ENCODE assay signal across 8 mouse cellular contexts in the genomic region with DNA sequence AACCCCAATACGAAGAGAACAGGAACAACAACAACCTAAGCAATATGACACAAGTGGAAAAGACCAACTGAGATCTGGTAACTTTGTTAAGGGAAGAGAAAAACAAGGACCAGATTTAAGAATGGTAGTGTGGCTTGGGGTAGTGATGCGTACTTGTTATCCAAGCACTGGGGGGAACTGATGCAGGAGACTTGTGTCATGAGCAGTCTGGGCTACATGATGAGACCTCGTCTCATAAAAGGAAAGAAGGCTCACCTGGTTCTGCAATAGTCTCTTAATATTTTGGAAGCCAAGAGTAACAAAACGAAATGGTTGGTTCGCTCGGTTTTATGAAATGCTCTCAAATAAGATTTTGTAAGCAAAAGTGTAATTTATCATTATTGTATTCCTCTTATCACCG. TPM values are rescaled to one million over a fixed set of nuclear protein-coding genes. Genes with fewer than 3 reads are reported as not detected.
DNase-seq lines count a peak whose midpoint lies in the region; ATAC-seq and TF ChIP-seq lines count a peak whose summit lies in the region.

No protein-coding gene starts in this region.

- H3K4me3 ChIP-seq in heart, adult 2 months: peak overlapping the region; percentile 68
- H3K4me3 ChIP-seq in C2C12 (ENCODE audit: insufficient read depth, poor library complexity, severe bottlenecking): peak overlapping the region; percentile 34
- H3K4me3 ChIP-seq in forebrain, embryonic 15.5 days: peak overlapping the region; percentile 49
- H3K4me3 ChIP-seq in liver, embryonic 15.5 days (replicated peaks): peak overlapping the region; percentile 75

- TF ChIP-seq POLR2A in heart, adult 2 months (IDR thresholded peaks at IDR 0.05; ENCODE audit: insufficient read depth, low read depth, low read length): no peak

- H3K9ac ChIP-seq in heart, adult 2 months (ENCODE audit: low read depth, low read length): no peak overlapping the region
- peak overlapping the region; percentile 63 for H3K9ac ChIP-seq in forebrain, embryonic 15.5 days (replicated peaks)
- H3K9ac ChIP-seq in liver, embryonic 15.5 days: peak overlapping the region; percentile 77

- peak overlapping the region; percentile 73 for H3K4me2 ChIP-seq in forebrain, embryonic 15.5 days (replicated peaks)
- H3K4me2 ChIP-seq in liver, embryonic 15.5 days: peak overlapping the region; percentile 76

- ATAC-seq in forebrain, embryonic 15.5 days (replicated peaks): no peak
- ATAC-seq in liver, embryonic 15.5 days (ENCODE audit: insufficient read depth): no peak

- peaks cover 2% of the 10 kb centered on the region for H3K79me2 ChIP-seq in heart, adult 2 months (replicated peaks; ENCODE audit: control insufficient read depth, insufficient read depth, low read length)
- H3K79me2 ChIP-seq in C2C12 (ENCODE audit: control insufficient read depth, insufficient read depth): no peaks in the 10 kb centered on the region

- intact Hi-C loops in heart, adult 2 months (cut with DNase I): loop anchor here (2.0 kb wide), 1 partner anchor 45 kb away; the partner anchor contains the start of gene Coa4
- intact Hi-C loops in heart, postnatal 36 days (cut with DNase I): loop anchor here (5.0 kb wide), 1 partner anchor 45 kb away; the partner anchor contains the start of gene Coa4
- intact Hi-C loops in left cerebral cortex, postnatal 36 days (cut with DNase I): no loop called here

- peaks cover 1% of the 10 kb centered on the region for H3K4me1 ChIP-seq in heart, adult 2 months (ENCODE audit: control insufficient read depth, insufficient read depth, low read length)
- H3K4me1 ChIP-seq in forebrain, embryonic 15.5 days: peaks cover 11% of the 10 kb centered on the region
- H3K4me1 ChIP-seq in liver, embryonic 15.5 days (replicated peaks): peaks cover 27% of the 10 kb centered on the region

- H3K36me3 ChIP-seq in heart, adult 2 months (ENCODE audit: control insufficient read depth, insufficient read depth, low read length): peaks cover 2% of the 10 kb centered on the region
- H3K36me3 ChIP-seq in C2C12 (ENCODE audit: control insufficient read depth, insufficient read depth): no peaks in the 10 kb centered on the region
- no peaks in the 10 kb centered on the region for H3K36me3 ChIP-seq in forebrain, embryonic 15.5 days
- H3K36me3 ChIP-seq in liver, embryonic 15.5 days (replicated peaks): no peaks in the 10 kb centered on the region

- H3K27me3 ChIP-seq in heart, adult 2 months (ENCODE audit: control insufficient read depth, insufficient read depth, low read length): no peaks in the 10 kb centered on the region
- no peaks in the 10 kb centered on the region for H3K27me3 ChIP-seq in C2C12 (ENCODE audit: control insufficient read depth, insufficient read depth, insufficient read length)
- H3K27me3 ChIP-seq in forebrain, embryonic 15.5 days: no peaks in the 10 kb centered on the region
- no peaks in the 10 kb centered on the region for H3K27me3 ChIP-seq in liver, embryonic 15.5 days

- H3ac ChIP-seq in C2C12 (ENCODE audit: control insufficient read depth, insufficient read length, low read depth): no peak overlapping the region

- WGBS in heart, adult 2 months: 37% methylated on average over 7 of the region's 7 CpGs
- 39% methylated on average over 7 of the region's 7 CpGs for WGBS in forebrain, embryonic 15.5 days
- 38% methylated on average over 7 of the region's 7 CpGs for WGBS in liver, embryonic 15.5 days (ENCODE audit: insufficient replicate concordance)

- no peaks in the 10 kb centered on the region for H3K79me3 ChIP-seq in C2C12 (ENCODE audit: low read depth)

- no peaks in the 10 kb centered on the region for H3K9me3 ChIP-seq in forebrain, embryonic 15.5 days
- no peaks in the 10 kb centered on the region for H3K9me3 ChIP-seq in liver, embryonic 15.5 days (replicated peaks)

- no peak for TF ChIP-seq CTCF in heart, adult 2 months (IDR thresholded peaks at IDR 0.05)
- no peak for TF ChIP-seq CTCF in C2C12 (IDR thresholded peaks at IDR 0.05; ENCODE audit: control insufficient read depth, insufficient read depth, insufficient read length)

- H3K27ac ChIP-seq in heart, adult 2 months: peak overlapping the region; percentile 97
- peak overlapping the region; percentile 95 for H3K27ac ChIP-seq in forebrain, embryonic 15.5 days (replicated peaks)
- peak overlapping the region; percentile 20; the same call in 1 of the 2 replicates for H3K27ac ChIP-seq in liver, embryonic 15.5 days (replicated peaks)

- no peak for TF ChIP-seq EP300 in heart, adult 2 months (IDR thresholded peaks at IDR 0.05; ENCODE audit: insufficient read depth, low read depth, low read length)

- DNase-seq in heart, adult 2 months: no peak
- no peak for DNase-seq in heart, postnatal 36 days
- no peak for DNase-seq in Muller cell, postnatal 12 days (ENCODE audit: inconsistent ontology term)
- DNase-seq in left cerebral cortex, postnatal 36 days (ENCODE audit: low spot score in 2 of 2): no peak
- no peak for DNase-seq in cerebellum, postnatal 14 days

TF ChIP-seq in C2C12, 6 proteins besides CTCF, POLR2A, EP300 and RAD21:
- no peak for TF ChIP-seq MAX (IDR thresholded peaks at IDR 0.05)
- TF ChIP-seq USF1 (IDR thresholded peaks at IDR 0.05; ENCODE audit: low read depth): no peak
- no peak for TF ChIP-seq FOSL1 (IDR thresholded peaks at IDR 0.05; ENCODE audit: insufficient read depth, low read length, poor library complexity, severe bottlenecking)
- no peak for TF ChIP-seq MYOD1 (IDR thresholded peaks at IDR 0.05; ENCODE audit: control insufficient read depth, insufficient read length, low read depth)

RNA-seq across cellular contexts. Expression of gene Rab6a, which starts 25.0 kb away (rescaled TPM):
- total RNA-seq in heart, adult 2 months (2021): 10 to 100 TPM; 59.8 to 64.9 TPM
- 21.1 and 35.8 TPM in 2 replicates for polyA plus RNA-seq in heart, adult 2 months (2012; rRNA removed)
- 10 to 100 TPM; 65.6 to 68.0 TPM for total RNA-seq in heart, postnatal 36 days (2021)
- 37.5 TPM for polyA plus RNA-seq in C2C12 (2012; fragmentation: generic; extraction: Trizol)
- polyA plus RNA-seq in forebrain, embryonic 15.5 days (2015; fragmentation: Nextera tagmentation; extraction: Ambion mirVana): 194 and 207 TPM in 2 replicates
- 39.1 TPM in 2 replicates for polyA plus RNA-seq in liver, embryonic 15.5 days (2015; fragmentation: Nextera tagmentation; extraction: Ambion mirVana)
- total RNA-seq in left cerebral cortex, postnatal 36 days (2021): 100 to 1,000 TPM; 395 to 423 TPM

RNA-seq across cellular contexts. Expression of gene Mrpl48, which starts 25.9 kb away (rescaled TPM):
- total RNA-seq in heart, adult 2 months (2021): 10 to 100 TPM; 65.7 to 69.9 TPM
- polyA plus RNA-seq in heart, adult 2 months (2012; rRNA removed): 24.1 and 32.9 TPM in 2 replicates
- total RNA-seq in heart, postnatal 36 days (2021): 10 to 100 TPM; 66.3 to 73.0 TPM
- polyA plus RNA-seq in C2C12 (2012; fragmentation: generic; extraction: Trizol): 30.7 TPM
- polyA plus RNA-seq in forebrain, embryonic 15.5 days (2015; fragmentation: Nextera tagmentation; extraction: Ambion mirVana): 74.9 and 76.3 TPM in 2 replicates
- 34.0 and 41.3 TPM in 2 replicates for polyA plus RNA-seq in liver, embryonic 15.5 days (2015; fragmentation: Nextera tagmentation; extraction: Ambion mirVana)
- 10 to 100 TPM; 65.4 to 75.2 TPM for total RNA-seq in left cerebral cortex, postnatal 36 days (2021)

RNA-seq across cellular contexts. Expression of gene Coa4, which starts 45.4 kb away (rescaled TPM):
- 10 to 100 TPM; 14.1 to 15.4 TPM for total RNA-seq in heart, adult 2 months (2021)
- 20.0 and 22.9 TPM in 2 replicates for polyA plus RNA-seq in heart, adult 2 months (2012; rRNA removed)
- total RNA-seq in heart, postnatal 36 days (2021): 10 to 100 TPM; 17.1 to 17.4 TPM
- 8.4 TPM for polyA plus RNA-seq in C2C12 (2012; fragmentation: generic; extraction: Trizol)
- 14.1 and 14.9 TPM in 2 replicates for polyA plus RNA-seq in forebrain, embryonic 15.5 days (2015; fragmentation: Nextera tagmentation; extraction: Ambion mirVana)
- 11.5 and 12.3 TPM in 2 replicates for polyA plus RNA-seq in liver, embryonic 15.5 days (2015; fragmentation: Nextera tagmentation; extraction: Ambion mirVana)
- total RNA-seq in left cerebral cortex, postnatal 36 days (2021): 10 to 100 TPM in 1 of 2 experiments, 1 to 10 TPM in 1; 8.5 to 10.8 TPM

Comparison
In these comparisons a context has a peak if more than half of its experiments do, and no peak if none do; other contexts are left out.
1. H3K27ac ChIP-seq: peak in every context shown above with its lines; median percentile 97 in heart, adult 2 months; 95 in forebrain, embryonic 15.5 days; 20 in liver, embryonic 15.5 days.